Mouse (Mus musculus) layer of hippocampus, adult 8-10 months (tissue): ENCODE data around the gene Rab11fip2. TPM values are rescaled to one million over a fixed set of nuclear protein-coding genes. Genes with fewer than 3 reads are reported as not detected.

ENCODE experiments used
- DNase-seq, 2 experiments: peaks; one replicate each; pipeline ENCODE4 v3.0.0; 2022; ENCODE audit warnings: low spot score in 2 of 2
- total RNA-seq, 4 experiments: library from RNA; stranded (reverse); gene quantifications; 2 replicates each; pipeline ENCODE4 v1.2.4; 2022

Rab11fip2 gene
- total RNA-seq, 4 experiments from 2014 or later: 63.9 to 73.9 (median 69.2) TPM

DNA sequence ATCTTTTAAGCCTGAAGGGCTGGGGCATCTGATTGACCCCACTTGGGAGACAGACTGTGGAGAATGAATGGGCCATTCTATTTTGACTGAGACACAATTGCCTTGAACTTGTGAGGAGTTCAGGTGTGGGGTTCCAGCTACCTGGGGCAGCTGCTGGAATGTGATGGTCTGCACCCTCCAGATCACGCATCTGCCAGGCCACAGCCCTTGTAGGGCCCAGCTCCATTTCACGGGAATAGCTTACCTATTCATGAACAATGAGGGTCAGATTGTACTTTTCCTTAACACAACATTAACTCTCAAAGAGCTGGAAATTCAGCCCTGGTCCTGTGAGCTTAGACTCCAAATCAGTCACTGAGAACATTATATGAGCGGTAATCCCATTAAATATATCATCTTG, 82.7 kb downstream of the Rab11fip2 start:
- no peak for DNase-seq

DNA sequence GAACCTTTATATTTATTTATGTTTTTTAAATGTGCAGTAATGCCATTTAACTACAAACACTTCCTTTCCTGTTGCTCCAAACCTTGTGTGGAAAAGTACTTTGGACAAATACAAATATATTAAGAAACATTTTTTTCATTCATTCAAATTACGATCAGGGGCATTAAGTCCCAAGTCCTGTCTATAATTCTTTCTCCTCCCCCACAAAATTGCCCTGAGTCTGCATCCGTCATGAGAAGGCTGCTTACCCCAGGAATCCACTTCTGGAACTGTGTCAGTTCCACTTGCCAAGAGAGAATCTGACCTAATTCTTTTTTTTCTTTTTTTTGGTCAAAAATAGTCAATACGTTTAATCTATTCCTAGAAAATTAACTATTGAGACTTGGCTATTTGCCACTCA, 90.4 kb downstream of the Rab11fip2 start:
- DNase-seq: no peak
